Mouse (Mus musculus) ovary, adult 18-20 months (tissue): ENCODE results near the gene Psmd9.

Experiments used
- DNase-seq: peaks from one replicate; pipeline ENCODE4 v3.0.0; 2022; ENCODE audit warnings: low spot score, mixed read lengths

Gene Psmd9

DNA sequence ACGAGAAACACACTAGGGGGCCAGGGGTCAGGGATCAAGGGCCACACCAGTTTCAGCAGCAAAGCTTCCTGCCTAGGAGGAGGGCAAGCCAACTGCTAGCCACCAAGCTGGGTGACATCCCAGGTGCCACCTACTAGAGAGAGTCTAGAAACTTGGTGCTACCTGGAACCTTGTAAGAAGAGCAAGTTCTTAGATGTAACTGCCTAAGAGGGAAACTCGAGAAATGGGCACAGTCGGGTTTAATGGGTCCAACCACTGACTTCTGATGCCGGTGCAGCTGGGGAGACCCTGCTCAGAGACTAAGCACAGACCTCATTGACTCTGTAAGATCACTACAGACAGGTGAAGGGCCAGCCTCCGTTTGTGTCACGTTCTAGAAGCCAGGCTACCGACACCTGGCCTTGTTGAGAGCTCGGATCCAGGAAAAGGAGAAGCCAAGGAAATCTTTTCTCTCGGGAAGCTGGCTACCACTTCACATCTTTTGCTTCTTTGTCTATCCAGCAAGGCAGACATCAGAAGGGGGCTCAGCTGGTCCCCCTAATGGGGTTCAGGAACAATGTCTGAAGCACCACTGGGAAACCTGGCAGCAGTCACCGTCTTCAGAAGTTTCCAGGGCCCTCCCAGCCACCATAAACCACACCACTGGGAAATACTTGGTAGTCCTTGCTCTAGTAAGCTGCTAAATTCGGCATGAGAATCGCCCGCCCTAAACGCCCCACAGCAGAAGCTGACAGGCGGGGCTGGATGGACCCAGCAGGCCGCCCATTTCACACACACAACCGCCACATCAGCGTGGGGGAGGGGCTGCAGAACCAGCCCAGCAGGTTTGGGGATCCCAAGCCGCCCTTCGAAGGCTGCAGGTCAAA, 31.9 kb upstream of the Psmd9 start:
- peak; percentile 74 for DNase-seq

- no peak for DNase-seq
Observed at GRCm38 (mm10) chr5:123137910-123138229, 31.3 kb upstream of the Psmd9 start.

GRCm38 (mm10) chr5:123138230-123138911, 30.8 kb upstream of the Psmd9 start:
- DNase-seq, result peak; percentile 79

GRCm38 (mm10) chr5:123138953-123139721, 30.1 kb upstream of the Psmd9 start:
- DNase-seq, result peak; percentile 84

DNA sequence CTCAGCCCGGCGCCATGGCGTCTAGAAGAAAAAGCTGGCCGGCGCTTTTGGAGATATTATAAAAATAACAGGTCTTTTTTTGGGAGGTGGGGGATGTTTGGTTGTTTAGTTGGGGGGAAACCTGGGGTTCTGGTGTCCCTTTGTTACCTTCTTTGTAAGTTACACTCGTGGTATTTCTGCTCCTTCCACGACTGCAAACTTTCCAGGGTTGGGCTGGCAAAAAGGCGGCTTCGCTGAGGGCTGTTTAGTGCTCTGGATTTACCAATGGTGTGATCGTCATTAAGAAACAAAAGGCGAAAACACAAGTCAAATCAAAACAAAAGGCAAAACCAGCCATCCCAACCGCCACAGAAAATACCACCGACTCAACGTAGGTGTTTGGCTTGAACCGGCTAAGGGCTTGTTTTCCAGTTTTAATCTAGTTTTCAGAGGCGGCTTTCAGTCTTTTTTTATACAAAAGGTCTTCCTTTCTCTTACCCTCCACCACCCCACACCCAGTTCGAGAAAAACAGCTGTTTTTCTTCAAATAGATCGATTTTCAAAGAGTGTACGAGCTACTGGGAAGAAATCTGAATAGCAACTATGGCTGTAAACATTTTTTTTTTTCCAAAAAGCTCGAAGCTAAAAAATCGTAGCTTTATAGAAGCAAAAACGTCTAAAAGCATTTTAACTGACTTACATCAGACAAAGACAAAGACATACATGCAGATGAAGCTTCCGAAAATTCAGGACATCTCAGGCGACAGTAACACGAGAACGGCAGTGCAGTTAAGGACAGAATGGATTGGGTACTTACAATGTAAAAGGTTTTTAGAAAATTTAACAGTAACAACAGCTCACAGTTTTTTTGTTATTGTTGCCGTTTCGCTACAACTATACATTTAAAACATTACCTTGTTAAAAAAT, 29.2 kb upstream of the Psmd9 start:
- DNase-seq, result no peak

GRCm38 (mm10) chr5:123140694-123141554, 28.3 kb upstream of the Psmd9 start:
- DNase-seq, result peak; percentile 88

- no peak for DNase-seq
Observed at GRCm38 (mm10) chr5:123141555-123142160, 27.6 kb upstream of the Psmd9 start.

- peak; percentile 55 for DNase-seq
Observed at GRCm38 (mm10) chr5:123142161-123143157, 26.8 kb upstream of the Psmd9 start, which contains the start of gene Setd1b. Gene Setd1b, plus strand, starts transcription at chr5:123142193.

GRCm38 (mm10) chr5:123143251-123143970, 25.8 kb upstream of the Psmd9 start:
- DNase-seq, result no peak

- no peak for DNase-seq
Observed at GRCm38 (mm10) chr5:123143971-123144745, 25.1 kb upstream of the Psmd9 start.

- no peak for DNase-seq
Observed at GRCm38 (mm10) chr5:123144746-123145590, 24.2 kb upstream of the Psmd9 start.

- DNase-seq, result no peak
Observed at GRCm38 (mm10) chr5:123146357-123146756, 22.9 kb upstream of the Psmd9 start.

DNA sequence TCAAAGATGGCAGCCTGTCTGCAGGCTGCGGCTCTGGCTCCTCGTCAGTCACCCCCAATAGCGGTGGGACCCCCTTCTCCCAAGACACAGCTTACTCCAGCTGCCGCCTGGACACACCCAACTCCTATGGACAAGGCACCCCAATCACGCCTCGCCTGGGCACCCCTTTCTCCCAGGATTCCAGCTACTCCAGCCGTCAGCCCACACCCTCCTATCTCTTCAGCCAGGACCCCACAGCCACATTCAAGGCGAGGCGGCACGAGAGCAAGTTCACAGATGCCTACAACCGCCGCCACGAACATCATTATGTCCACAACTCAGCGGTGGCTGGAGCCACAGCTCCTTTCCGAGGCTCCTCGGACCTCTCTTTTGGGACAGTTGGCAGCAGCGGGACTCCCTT, 21.6 kb upstream of the Psmd9 start:
- no peak for DNase-seq

- no peak for DNase-seq
Observed at GRCm38 (mm10) chr5:123148073-123148722, 21.0 kb upstream of the Psmd9 start.

DNA sequence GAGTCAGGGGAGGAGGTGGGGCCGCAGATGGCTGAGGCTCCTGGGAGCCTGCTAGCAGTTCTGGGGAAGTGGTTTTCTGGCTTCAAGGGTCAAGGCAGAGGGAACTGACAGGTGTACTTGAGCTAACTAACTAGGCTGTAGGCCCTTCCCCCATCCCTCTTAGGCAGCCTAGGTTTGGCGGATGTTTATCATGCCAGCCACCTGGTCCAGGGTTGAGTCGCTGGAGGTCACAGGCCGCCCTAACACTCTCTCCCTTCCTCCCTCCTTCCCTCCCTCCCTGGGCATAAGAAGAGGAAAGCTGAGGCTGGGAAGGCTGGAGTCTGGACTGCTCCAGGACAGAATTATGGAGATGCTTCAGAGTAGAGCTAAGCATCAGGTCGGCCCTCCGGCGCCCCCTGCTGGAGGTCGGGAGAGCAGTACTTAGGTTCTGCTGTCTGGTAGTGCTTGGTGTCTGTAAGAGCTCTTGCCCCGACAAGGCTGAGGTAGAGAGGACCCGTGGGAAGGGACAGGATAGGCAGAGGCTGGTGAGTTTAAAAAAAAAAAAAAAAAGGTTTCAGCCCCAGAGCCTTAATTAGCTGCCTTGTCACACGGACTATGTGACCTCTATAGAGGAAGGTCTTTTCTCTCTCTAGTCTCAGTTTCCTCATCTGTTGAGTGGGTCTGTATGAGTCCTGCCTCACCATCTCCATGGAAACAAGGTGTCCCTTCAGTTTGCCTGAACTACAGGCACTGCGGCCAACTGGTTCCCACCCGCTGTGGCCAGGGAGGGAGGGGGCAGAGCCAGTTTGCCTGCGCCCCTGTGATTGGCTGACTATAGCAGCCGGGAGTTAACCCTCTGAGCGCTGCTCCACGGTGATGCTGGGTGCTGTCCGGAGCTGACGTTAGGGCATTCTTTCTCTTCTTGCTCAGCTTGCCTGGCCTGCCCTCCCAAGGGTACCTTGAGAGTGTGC, 19.5 kb upstream of the Psmd9 start:
- peak; percentile 77 for DNase-seq
